Mouse (Mus musculus) lung, postnatal 25 days (tissue): ENCODE data around the gene Ifna11.

ENCODE experiments used
- DNase-seq: peaks from one replicate; pipeline ENCODE4 v3.0.0; 2022; ENCODE audit warnings: low spot score

The Ifna11 gene

GRCm38 (mm10) chr4:88840058-88840457 lies 20.3 kb downstream of the Ifna11 start:
- DNase-seq: no peak

GRCm38 (mm10) chr4:88841438-88841911 lies 21.7 kb downstream of the Ifna11 start, which contains the start of gene Ifna4:
Gene Ifna4 (plus strand): TSS chr4:88841861.
- no peak for DNase-seq

- DNase-seq: no peak
These were observed 25.6 kb downstream of the Ifna11 start for GRCm38 (mm10) chr4:88845334-88845733.

GRCm38 (mm10) chr4:88849698-88850097 lies 29.9 kb downstream of the Ifna11 start, which contains the start of gene Ifna1:
Gene Ifna1 (plus strand): TSS chr4:88850087.
- no peak for DNase-seq

GRCm38 (mm10) chr4:88851026-88851763 lies 31.4 kb downstream of the Ifna11 start:
- DNase-seq: no peak

GRCm38 (mm10) chr4:88859214-88859613 lies 39.5 kb downstream of the Ifna11 start:
- no peak for DNase-seq

GRCm38 (mm10) chr4:88863309-88863708 lies 43.5 kb downstream of the Ifna11 start:
- no peak for DNase-seq

GRCm38 (mm10) chr4:88864599-88864998 lies 44.8 kb downstream of the Ifna11 start:
- peak; percentile 53 for DNase-seq

GRCm38 (mm10) chr4:88865011-88865569 lies 45.3 kb downstream of the Ifna11 start:
- DNase-seq: no peak

- peak; percentile 76 for DNase-seq
These were observed 47.7 kb downstream of the Ifna11 start for GRCm38 (mm10) chr4:88867366-88867925.

- peak; percentile 29 for DNase-seq
These were observed 48.5 kb downstream of the Ifna11 start for GRCm38 (mm10) chr4:88867926-88868911.
